Mouse (Mus musculus): ENCODE measurements around the gene Caprin1. TPM values are rescaled to one million over a fixed set of nuclear protein-coding genes. Genes with fewer than 3 reads are reported as not detected.

Gene Caprin1
- 100 to 1,000 TPM; 354 to 414 TPM for total RNA-seq (2021)
- long read RNA-seq, experiment 1, full-length matches to known transcripts: 167 of 267 reads
- long read RNA-seq, experiment 1, partial matches to known transcripts: 69 of 267 reads
- long read RNA-seq, experiment 1, other reads (novel, unspliced or antisense): 31 of 267 reads
- long read RNA-seq, experiment 2, full-length matches to known transcripts: 121 of 169 reads
- long read RNA-seq, experiment 2, partial matches to known transcripts: 26 of 169 reads
- long read RNA-seq, experiment 2, other reads (novel, unspliced or antisense): 22 of 169 reads

DNA sequence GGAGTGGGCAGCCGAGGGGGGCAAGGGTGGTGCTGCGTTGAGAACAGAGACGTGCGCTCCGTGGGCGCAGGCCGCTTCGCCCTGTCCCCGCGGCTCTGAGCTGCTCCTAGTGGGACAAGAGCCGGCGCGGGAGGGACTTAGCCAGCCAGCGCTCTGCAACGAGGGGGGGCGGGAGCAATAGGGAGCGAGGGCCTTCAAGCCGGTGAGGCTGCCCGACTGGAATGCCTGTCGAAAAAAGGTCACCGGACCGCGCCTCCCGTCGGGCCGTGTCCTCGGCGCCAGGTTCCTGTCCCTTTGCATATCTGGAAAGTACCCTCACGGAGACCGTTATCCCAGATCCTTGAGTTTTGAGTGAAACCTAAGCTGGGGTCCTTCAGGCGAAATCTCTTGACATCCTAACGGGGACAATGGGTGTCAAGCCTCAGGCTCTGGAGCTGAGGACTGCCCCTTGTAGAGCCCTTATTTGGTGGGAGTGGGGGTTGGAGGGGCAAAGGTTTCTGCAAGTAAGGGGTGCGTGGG is at the start of gene Caprin1:
TSS of gene Caprin1 (minus strand) at position 159 of the 519 bp plus-strand sequence.
- peak; percentile 95 for DNase-seq

DNA sequence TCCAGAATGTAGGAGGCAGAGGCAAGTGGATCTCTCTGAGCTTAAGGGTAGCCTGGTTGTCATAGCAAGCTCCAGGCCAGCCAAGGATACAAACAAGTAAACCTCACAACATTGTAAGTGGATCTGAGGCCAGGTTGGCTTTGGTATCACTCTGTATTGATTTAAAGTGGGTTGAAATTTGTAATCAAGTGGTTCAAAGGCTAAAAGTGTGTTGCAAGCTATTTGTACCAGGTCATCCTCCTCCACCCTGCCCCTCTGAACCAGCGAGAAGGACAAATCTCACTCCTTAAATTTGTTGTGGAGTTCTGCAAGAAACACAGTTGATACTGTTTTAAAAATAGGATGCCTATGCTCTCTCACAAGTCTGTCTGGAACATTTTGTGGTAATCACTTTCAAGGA is 49.4 kb upstream of the Caprin1 start:
- no peak for DNase-seq

DNA sequence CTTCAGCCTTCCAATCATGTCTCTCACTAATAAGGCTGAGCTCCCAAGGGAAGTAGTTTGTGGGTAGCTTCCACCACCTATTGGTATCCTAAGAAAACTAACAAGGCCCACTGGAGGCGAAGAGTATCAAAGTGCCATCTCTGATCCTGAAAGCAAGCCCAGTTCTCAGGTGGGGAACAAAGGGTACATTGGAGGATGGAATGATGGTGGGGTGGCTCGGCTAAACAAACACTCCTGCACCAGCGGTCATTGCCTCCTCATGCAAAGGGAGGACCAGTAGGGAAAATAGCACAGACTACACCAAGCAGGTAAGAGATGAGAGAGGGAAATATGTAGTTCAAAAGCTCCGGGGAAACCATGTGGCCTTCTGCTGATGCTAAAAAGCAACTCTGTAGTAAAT is 48.8 kb upstream of the Caprin1 start:
- DNase-seq: no peak

DNA sequence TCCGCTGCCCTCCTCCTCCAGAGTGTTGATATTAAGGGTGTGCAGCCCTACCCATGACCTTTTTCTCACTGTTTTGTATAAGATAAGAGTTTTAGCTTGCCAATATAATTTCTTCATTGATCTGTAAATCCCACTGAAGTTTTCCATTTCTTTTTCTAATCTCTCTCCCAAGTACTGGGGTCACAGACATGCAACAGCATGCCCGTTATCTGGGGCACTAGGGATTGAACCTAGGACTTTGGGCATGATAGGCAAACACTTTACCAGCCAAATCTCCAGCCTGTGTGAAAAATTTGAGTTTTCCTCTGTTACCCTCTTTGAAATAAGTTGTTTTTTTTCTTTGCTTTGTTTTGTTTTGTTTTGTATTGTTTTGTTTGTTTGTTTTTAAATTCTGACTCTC is 46.6 kb upstream of the Caprin1 start:
- no peak for DNase-seq

DNA sequence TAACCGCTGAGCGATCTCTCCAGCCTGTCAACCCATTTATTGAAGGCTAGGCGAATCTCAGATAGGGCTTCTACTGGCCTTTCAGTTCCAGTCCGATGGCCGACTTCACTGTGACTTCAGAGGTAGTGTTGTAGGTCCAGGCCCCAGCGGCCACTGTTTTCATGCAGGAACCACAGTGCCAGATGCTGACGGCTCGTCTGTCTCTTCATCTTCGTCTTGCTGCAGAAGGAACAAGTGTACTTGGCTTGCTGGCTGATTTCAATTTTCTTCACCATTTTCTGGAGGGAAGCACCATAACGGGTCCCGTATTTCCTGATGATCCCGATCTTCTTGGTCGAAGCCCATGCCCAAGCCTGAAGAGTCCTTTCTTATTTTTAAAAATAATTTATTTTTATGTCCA is 45.9 kb upstream of the Caprin1 start:
- DNase-seq: no peak

DNA sequence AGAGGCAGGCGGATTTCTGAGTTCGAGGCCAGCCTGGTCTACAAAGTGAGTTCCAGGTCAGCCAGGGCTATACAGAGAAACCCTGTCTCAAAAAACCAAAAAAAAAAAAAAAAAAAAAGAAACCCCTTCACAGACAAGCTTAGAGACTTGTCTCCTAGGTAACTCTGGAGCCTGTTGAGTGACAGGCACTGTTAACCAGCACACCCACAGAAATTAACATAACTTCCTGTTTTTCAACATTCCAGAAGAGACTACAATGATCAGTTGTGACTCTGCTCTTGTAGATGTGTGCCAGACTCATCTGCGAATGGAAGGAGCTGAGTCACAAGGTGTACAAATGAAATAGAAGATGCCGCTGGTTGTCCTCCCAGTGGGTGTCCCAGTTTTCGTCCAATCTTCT is 44.9 kb upstream of the Caprin1 start:
- DNase-seq: no peak

DNA sequence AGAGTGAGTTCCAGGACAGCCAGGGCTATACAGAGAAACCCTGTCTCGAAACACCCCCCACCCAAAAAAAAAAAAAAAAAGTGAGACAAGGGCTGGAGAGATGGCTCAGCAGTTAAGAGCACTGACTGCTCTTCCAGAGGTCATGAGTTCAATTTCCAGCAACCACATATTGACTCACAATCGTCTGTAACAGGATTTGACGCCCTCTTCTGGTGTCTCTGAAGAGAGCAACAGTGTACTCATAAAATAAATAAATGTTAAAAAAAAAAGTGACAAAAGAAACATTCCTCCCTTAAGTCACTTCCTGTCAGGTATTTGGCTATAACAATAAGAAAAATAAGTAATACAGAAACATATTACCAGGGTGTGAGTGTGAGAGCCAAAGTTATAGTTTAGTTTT is 41.0 kb upstream of the Caprin1 start:
- no peak for DNase-seq

DNA sequence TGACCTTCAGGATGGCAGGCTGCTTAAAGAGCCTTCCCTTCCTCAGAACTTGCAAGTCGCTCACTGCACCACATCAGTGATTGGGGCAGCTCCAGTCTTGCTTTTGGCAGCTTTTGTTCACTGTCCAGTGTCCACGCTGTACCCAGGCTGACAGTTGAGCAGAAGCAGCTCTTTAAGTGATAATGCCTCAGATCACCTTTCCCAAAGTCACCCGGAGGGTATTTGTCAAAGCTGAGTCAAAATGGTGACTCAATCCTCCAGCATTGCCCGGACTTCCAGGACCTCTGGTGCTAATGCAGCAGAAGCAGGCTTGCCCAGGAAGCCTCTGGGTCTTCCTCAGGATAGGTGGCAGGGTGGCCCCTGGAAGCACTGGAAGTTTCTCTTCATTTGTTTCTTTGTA is 39.7 kb upstream of the Caprin1 start:
- peak; percentile 45 for DNase-seq

DNA sequence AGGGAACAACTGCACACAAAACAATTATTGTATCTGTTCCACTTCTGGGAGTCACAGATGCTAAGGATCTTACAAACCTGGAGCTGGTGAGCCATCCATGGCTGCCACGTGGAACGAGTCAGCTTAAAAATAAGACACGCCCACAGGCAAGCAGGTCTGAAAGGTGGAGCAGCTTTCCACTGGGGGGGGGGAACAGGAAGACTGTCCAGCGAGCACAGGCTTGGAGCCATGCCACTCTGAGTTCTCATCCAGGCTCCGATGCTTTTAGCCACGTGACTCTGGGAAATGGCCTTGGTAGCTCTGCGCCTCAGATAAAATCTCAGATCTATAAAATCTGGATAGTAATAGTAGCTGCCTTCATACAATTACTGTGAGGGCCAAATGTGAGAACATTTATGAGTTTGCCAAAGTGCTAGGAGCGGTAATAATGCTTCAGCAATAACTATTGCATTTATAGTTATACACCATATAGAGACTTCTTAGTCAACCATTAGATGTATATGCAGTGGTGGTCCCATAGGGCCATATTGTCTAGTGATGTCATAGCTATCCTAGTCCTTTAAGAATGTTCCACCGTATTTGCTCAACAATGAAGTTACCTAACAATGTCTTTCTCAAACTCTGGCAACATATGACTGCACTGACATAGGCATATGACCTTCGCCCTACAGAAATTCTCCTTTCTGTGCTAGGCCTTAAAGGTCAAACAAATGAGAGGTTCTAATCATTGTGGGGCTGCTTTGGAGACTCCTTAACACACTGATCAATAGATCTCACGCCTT is 38.4 kb upstream of the Caprin1 start:
- peak; percentile 30 for DNase-seq

DNA sequence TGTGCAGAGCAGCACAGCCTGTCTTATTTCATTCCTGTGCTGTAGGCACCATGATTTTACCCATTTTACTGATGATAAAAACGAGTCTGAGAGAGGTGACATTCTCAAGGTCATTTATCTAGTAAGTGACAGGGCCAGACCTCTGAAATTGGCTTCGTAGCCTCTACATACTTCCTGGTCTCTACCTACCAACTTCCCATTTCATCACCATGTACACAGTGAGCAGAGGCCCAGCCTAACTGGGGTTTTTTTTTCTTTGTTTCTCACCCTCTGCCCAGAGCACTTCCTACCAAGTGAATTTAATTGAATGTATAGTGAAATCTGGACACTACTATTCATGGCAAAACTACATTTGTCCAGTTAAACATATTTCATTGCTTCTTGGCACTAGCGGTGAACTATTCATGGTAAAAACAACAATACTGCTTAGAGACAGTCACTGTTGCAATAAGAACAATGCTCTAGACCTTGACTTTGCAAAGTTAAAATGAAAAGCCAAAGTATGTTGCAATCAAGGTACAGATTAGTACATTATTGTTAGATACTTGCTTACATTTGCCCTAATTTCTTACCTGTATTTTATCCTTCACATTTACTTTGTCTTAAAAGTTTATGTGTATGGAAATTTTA is 36.5 kb upstream of the Caprin1 start:
- no peak for DNase-seq

DNA sequence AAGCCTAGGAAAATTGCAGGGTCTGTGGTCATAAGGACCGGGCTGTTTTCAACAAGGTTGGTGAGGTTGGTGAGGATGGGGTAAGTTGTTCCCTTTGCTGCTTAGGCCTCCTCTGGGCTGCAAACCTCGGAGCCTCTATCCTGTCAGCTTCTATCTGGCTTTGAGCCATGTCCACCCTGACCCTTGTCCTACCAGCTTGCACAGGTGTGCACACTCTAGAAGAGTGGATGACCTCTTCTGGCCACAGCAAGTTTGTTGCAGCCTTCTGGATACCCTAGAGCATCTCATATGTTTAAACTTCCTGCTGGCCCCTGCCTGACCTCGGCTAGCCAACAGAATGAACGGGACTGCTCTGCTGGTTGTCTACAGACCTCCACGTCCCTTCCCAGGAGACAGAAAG is 35.5 kb upstream of the Caprin1 start:
- DNase-seq: no peak

DNA sequence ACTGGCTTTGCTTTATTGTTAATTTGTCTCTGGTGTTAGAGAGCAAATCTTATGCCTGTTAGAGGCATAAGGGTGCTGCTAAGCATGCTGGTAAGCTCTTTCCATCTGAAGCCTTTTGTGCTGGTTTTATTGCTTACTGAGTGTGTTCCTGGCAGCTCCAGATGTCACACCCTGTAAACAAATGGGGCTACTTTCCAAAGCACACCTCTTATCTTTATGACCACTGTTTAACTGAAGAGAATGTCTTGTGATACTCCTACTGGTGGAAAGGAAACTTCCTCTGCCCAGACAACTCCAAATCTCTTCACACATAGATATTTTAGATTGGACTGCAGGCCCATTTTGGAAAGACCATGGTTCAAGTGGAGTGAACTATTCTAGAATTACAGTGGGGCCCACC is 31.5 kb upstream of the Caprin1 start:
- no peak for DNase-seq

DNA sequence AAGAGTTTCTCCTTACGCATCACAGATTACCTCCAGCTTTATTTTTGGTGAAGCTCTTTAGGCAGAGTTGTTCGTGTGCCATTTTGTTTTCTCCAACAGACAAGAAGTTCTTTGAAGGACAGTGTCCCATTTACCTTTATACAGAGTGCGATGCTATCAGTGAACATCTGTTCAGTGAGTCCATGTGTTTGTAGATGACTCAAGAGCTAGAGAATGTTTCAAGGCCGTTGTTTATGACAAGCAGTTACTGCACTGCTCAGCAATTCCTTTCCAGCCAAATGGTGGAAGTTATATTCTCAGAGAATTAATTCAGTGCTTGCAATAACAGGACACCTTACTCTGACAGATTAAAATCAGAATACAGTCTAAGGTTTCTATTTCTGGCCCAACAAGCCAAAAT is 27.5 kb upstream of the Caprin1 start:
- DNase-seq: no peak

DNA sequence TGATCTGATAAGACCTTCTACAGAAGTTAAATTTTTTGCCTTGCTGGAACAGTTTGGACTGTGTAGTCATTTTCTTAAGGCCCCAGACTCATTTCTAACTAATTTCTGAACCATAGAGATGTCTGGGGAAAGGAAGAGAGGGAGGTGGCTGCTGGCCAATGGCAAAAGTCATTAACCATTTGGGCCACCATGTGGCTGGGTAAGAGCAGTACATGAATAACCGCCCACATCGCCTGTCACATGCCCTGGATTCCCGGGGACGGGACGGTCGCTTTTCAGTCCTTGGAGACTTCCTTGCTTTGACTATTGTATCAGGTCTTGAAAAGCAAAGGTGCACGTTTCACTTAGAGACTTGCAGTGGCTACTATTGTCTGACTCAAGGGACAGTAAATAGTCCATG is 25.1 kb upstream of the Caprin1 start:
- DNase-seq: no peak

DNA sequence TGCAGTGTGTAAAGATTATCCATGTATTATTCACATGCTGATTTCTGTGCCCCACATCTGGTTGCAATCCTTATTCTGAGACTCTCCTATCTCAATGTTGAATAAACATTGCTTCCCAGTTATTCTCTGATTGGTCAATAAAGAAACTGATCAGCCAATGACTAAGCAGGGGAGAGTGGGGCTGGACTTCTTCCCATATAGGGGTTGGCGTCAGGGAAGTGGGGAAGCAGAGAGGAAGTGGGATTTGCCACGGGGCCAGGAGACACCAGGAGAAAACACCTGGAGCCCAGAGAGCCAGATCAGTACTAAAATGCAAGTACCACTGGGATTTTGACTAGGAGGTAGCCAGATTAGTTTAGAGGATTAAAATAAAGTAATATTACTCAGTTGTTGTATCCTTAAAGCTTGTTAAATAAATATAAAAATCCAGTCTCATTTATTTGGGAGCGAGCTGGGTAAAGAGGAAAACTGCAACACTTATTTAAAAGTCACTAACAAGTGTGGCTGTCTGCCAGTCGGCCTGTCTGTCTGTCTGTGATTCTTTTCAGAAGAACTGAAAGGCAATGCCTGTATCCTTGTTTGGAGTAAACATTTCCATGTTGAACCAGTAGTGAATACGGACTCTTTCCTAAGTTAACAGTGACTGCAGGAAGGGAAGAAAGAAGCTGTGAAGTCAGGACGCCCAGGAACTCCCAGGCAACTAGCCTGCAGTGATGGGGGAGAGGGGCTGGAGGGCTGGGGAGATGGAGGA is 19.9 kb upstream of the Caprin1 start:
- peak; percentile 51 for DNase-seq

DNA sequence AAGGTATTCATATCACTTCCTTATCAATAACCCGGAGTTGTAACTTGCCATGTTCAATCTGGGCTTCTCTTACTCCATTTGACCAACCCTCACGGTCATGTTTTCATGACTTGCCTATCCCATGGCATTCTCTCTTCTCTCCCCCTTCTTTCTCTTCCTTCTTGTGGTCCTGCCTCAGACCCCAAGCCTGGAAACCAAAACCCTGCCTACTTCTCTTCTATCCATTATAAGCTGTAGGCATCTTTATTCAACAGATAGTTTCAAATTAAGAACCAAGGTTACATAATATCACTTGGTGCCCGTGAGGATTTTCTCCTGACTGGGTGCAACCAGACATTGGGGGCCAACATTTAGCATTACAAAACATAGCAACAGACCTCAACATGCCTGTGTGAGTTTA is 18.5 kb upstream of the Caprin1 start:
- DNase-seq: no peak

DNA sequence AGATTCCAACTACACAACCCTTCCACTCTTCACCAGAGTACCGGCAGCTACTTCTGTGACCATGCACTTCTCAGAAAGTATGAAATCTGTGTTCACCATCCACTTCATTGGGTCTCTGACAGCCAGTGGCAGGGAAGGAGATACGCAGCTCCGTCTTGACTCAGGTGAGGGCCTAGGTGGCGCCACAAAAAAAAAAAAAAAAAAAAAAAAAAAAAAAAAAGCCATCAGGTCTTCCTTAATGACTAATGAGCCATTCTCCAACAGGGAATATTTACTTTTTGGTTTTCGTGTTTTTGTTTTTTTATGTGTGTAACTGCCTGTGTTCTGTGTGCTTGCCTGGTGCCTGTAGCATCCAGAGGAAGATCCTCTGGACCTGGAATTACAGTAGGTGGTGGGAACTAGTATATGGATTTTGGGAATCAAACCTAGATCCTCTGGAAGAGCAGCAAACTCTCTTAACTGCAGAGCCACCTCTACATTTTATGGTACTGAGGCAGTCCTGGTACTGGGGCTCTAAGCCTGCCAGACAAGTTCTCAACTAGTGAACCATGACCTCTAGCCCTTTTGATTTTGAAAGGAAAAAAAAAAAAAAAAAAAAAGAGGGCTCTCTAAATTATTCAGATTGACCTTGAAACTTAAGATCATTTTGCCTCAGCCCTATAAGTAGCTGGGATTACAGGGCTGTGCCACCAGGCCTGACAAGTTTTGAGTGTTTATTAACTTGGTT is 14.2 kb upstream of the Caprin1 start:
- no peak for DNase-seq

DNA sequence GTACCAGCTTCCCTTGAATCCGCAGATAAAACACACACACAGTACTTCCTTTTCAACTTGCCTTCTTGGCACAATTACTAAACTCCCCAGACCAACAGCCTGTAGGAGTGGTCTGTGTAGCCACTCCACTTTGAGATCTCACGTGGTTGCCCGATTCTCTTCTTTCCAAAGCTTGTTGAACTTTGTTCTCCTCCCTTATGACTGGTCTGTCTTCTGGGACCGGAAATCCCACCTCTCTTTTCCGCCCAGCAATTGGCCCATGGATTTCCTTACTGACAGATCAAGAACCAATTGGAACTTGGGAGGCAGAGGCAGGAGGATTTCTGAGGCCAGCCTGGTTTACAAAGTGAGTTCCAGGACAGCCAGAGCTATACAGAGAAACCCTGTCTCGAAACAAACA is 13.0 kb upstream of the Caprin1 start:
- no peak for DNase-seq

DNA sequence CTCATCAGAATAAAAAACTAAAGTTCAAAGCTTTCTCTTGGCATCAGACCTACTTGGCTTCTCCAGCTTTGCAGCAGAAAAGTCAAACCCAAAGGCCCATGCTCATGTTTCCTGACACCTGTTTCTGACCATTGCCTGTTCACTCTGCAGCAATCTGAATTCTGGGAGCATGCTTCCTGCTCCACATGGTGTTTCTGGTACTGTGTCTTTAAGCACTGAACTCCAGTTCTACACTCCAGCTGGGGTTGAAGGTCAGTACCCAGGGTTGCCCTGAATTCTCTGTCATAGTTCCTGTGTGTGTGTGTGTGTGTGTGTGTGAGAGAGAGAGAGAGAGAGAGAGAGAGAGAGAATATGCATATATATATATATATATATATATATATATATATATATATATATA is 11.0 kb upstream of the Caprin1 start:
- peak; percentile 30 for DNase-seq

DNA sequence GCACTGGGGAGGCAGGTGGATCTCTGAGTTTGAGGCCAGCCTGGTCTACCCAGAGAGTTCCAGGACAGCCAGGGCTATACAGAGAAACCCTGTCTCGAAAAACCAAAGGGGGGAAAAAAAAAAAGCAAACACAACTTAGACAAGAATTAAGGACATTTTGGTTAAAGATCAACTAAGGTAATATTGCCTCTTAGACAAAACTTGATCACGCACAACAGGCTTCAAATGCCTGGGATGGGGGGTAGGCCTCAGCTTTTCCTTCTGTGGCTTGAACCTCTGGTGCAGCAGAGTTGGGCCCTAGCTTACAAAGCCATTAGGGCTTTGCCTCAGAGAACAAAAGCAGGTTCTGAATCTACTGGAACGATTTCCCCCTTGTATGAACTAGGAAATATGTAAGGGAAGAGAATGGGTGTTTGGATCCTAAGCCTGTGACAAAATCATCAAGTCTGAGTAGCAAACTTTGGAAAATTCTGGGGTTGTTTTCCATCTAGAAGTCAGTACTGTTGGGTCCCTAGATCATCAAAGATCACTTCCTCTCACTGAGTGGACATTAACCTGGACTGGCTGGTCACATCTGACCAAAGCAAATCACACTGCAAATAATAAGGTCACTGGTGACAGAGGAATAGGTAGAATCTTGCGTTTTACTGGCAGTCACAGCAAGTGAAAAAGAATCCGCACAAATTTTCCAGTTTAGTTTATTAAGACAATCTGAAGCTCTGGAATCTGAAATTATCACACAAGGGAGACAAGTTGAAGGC is 6.5 kb upstream of the Caprin1 start:
- DNase-seq: no peak

DNA sequence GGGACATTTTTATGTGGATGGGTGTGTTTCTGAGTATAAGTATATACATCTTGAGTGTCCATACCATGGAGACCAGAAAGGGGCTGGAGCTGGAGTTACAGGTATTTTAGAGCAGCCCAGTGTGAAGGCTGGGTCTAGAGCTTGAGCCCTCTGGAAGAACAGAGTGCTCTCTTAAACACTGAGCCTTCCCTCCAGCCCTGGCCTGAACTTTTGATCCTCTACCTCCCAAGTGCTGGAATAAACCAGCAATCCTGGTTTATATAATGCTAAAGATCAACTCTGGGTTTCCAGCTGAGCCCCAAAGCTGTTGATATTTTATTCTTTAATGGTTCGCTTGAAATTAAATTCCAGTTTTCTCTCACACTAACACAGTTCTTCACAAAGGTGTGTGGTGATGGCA is 5.0 kb upstream of the Caprin1 start:
- DNase-seq: no peak
